Mouse (Mus musculus) embryonic facial prominence, embryonic 10.5 days (tissue): ENCODE measurements around the gene Gpr62. TPM values are rescaled to one million over a fixed set of nuclear protein-coding genes. Genes with fewer than 3 reads are reported as not detected.
"Not testable (repeated sequence)": the region's sequence is repeated elsewhere in the genome, so short reads cannot be mapped to it uniquely, and the experiment has no call there.

ENCODE experiments used
- DNase-seq: peaks from one replicate; pipeline ENCODE4 v3.0.0-alpha.2; 2017; ENCODE audit warnings: low spot score
- H3K27ac ChIP-seq: fragments of 300-500 bp; sonication (generic); replicated peaks from 2 replicates; pipeline ENCODE4 v1.5.1; 2016; ENCODE audit warnings: mild to moderate bottlenecking
- H3K27me3 ChIP-seq: fragments of 300-500 bp; sonication (generic); replicated peaks from 2 replicates; pipeline ENCODE4 v1.6.1; 2016; ENCODE audit warnings: low read depth, mild to moderate bottlenecking; ENCODE audit not compliant: poor library complexity, severe bottlenecking
- H3K36me3 ChIP-seq: fragments of 300-500 bp; sonication (generic); replicated peaks from 2 replicates; pipeline ENCODE4 v1.6.1; 2016; ENCODE audit warnings: mild to moderate bottlenecking, moderate library complexity
- H3K4me1 ChIP-seq: fragments of 300-500 bp; sonication (generic); 2 replicates; pipeline ENCODE4 v1.6.1; 2016
- H3K4me3 ChIP-seq: fragments of 300-500 bp; sonication (generic); 2 replicates; pipeline ENCODE4 v1.5.1; 2016; ENCODE audit warnings: mild to moderate bottlenecking, moderate library complexity
- H3K9me3 ChIP-seq: fragments of 300-500 bp; sonication (generic); 2 replicates; pipeline ENCODE4 v1.6.1; 2016; ENCODE audit warnings: mild to moderate bottlenecking
- WGBS: fragments of 180-500 bp; shearing (Covaris S2); methylation state at CpG from one replicate; pipeline ENCODE4 v1.1.7; 2016; 5-methylcytosine and 5-hydroxymethylcytosine counted together
- polyA plus RNA-seq: library from polyadenylated mRNA; unstranded; fragments of >200 nt; fragmentation: Nextera tagmentation; extraction: Ambion mirVana; gene quantifications from 2 replicates; pipeline ENCODE4 v1.2.1, GENCODE M21; 2016

Gpr62 gene
- polyA plus RNA-seq = 0.16 and 0.55 TPM in 2 replicates

- no peaks in the 10 kb centered on the region for H3K9me3 ChIP-seq
- peaks cover 61% of the 10 kb centered on the region for H3K36me3 ChIP-seq
- no peak for DNase-seq
- H3K27me3 ChIP-seq = peaks cover 33% of the 10 kb centered on the region
- peak within 1 kb of the TSS; percentile 84 for H3K27ac ChIP-seq
- H3K4me1 ChIP-seq = peaks cover 62% of the 10 kb centered on the region
- H3K4me3 ChIP-seq = peak within 1 kb of the TSS; percentile 62
- WGBS = 34% methylated on average over 26 of the region's 26 CpGs
Observed at GRCm38 (mm10) chr9:106465571-106466200, at the start of gene Gpr62. Gene Gpr62, minus strand, starts transcription at chr9:106465938.

- WGBS = 84% methylated on average over 4 of the region's 4 CpGs
- no peaks in the 10 kb centered on the region for H3K9me3 ChIP-seq
- DNase-seq = no peak
- no peak within 1 kb of the TSS for H3K4me3 ChIP-seq
- no peaks in the 10 kb centered on the region for H3K4me1 ChIP-seq
- H3K36me3 ChIP-seq = no peaks in the 10 kb centered on the region
- H3K27ac ChIP-seq = no peak within 1 kb of the TSS
- H3K27me3 ChIP-seq = no peaks in the 10 kb centered on the region
Observed at GRCm38 (mm10) chr9:106514273-106514672, 48.5 kb upstream of the Gpr62 start, which contains the start of gene Iqcf5. Gene Iqcf5, plus strand, starts transcription at chr9:106514573.

GRCm38 (mm10) chr9:106513566-106513965 lies 47.8 kb upstream of the Gpr62 start:
- DNase-seq = no peak
- no peaks in the 10 kb centered on the region for H3K9me3 ChIP-seq
- no peak overlapping the region for H3K27ac ChIP-seq
- no peaks in the 10 kb centered on the region for H3K27me3 ChIP-seq
- H3K36me3 ChIP-seq = no peaks in the 10 kb centered on the region
- WGBS = 78% methylated on average over 6 of the region's 6 CpGs
- no peaks in the 10 kb centered on the region for H3K4me1 ChIP-seq
- no peak overlapping the region for H3K4me3 ChIP-seq

GRCm38 (mm10) chr9:106512729-106513450 lies 47.2 kb upstream of the Gpr62 start:
- Histone ChIP-seq H3K27me3 (no peaks in the 10 kb centered on the region), H3K36me3 (no peaks in the 10 kb centered on the region), H3K9me3 (no peaks in the 10 kb centered on the region), H3K27ac (no peak overlapping the region), H3K4me3 (no peak overlapping the region), H3K4me1 (no peaks in the 10 kb centered on the region)
- WGBS = 76% methylated on average over 13 of the region's 13 CpGs
- no peak for DNase-seq

GRCm38 (mm10) chr9:106509356-106509755 lies 43.6 kb upstream of the Gpr62 start:
- H3K9me3 ChIP-seq = no peaks in the 10 kb centered on the region
- no peak overlapping the region for H3K4me3 ChIP-seq
- WGBS = 95% methylated on average over 10 of the region's 10 CpGs
- no peaks in the 10 kb centered on the region for H3K4me1 ChIP-seq
- DNase-seq = no peak
- H3K27me3 ChIP-seq = no peaks in the 10 kb centered on the region
- no peak overlapping the region for H3K27ac ChIP-seq
- no peaks in the 10 kb centered on the region for H3K36me3 ChIP-seq

DNA sequence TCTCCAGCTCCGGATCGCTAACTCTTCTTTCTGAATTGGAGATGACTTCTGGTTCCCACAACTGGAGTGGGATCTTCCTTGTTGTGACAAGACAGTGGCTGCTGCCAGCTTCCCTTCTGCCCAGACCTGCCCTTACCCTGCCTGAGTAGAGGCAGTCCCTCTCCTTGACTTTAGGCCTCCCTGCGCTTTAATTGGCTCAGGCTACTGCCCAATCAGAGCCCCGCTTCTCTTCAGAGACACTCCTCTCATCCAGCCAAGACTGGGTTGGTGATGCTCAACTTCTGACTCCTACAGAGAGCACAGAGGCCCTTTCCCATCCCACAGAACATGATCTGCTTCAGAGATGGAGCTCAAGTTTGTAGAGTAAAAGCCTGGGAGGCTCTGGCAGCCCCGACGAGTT lies 38.5 kb upstream of the Gpr62 start:
- no peaks in the 10 kb centered on the region for H3K9me3 ChIP-seq
- no peak for DNase-seq
- H3K4me3 ChIP-seq = no peak overlapping the region
- H3K36me3 ChIP-seq = no peaks in the 10 kb centered on the region
- WGBS = 72% methylated on average over 6 of the region's 6 CpGs
- no peaks in the 10 kb centered on the region for H3K27me3 ChIP-seq
- H3K4me1 ChIP-seq = no peaks in the 10 kb centered on the region
- H3K27ac ChIP-seq = no peak overlapping the region

- WGBS = 89% methylated on average over 22 of the region's 22 CpGs
- Histone ChIP-seq H3K27ac (no peak overlapping the region), H3K27me3 (no peaks in the 10 kb centered on the region), H3K36me3 (no peaks in the 10 kb centered on the region), H3K4me3 (no peak overlapping the region), H3K9me3 (no peaks in the 10 kb centered on the region), H3K4me1 (no peaks in the 10 kb centered on the region)
- no peak for DNase-seq
Observed at GRCm38 (mm10) chr9:106501846-106502245, 36.1 kb upstream of the Gpr62 start.

DNA sequence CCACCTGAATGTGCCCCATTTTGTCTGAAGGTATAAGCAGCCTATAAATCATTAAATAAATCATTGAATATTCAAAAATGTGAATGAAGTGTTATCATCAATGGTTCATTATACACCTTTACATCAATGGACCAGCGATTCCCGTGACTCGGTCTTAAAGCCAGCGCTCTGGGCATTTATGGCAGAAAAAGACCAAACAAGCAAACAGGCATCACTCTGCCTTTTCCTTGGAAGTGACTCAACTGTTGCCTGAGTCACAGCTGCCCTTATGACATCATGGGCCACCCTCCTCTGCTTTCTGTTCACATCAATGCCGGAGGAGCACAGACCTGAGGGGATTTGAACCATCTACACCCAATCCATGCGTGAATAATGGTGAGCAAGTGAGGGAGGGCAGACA lies 33.9 kb upstream of the Gpr62 start, which contains the start of gene Iqcf1:
Iqcf1 (plus strand) TSS at position 301 of the 400 bp plus-strand sequence.
- no peak within 1 kb of the TSS for H3K4me3 ChIP-seq
- WGBS = 91% methylated on average over 6 of the region's 6 CpGs

GRCm38 (mm10) chr9:106487602-106488001 lies 21.9 kb upstream of the Gpr62 start:
- not testable (repeated sequence) for DNase-seq, H3K27ac ChIP-seq, H3K27me3 ChIP-seq, H3K4me3 ChIP-seq, H3K4me1 ChIP-seq, H3K9me3 ChIP-seq
- WGBS = 82% methylated on average over 6 of the region's 6 CpGs
- H3K36me3 ChIP-seq = peaks cover 40% of the 10 kb centered on the region

More for the DNA sequence above, 33.9 kb upstream of the Gpr62 start, which contains the start of gene Iqcf1:
- Histone ChIP-seq H3K27ac (no peak within 1 kb of the TSS), H3K36me3 (no peaks in the 10 kb centered on the region), H3K9me3 (no peaks in the 10 kb centered on the region), H3K4me1 (no peaks in the 10 kb centered on the region), H3K27me3 (no peaks in the 10 kb centered on the region)
- DNase-seq = no peak

DNA sequence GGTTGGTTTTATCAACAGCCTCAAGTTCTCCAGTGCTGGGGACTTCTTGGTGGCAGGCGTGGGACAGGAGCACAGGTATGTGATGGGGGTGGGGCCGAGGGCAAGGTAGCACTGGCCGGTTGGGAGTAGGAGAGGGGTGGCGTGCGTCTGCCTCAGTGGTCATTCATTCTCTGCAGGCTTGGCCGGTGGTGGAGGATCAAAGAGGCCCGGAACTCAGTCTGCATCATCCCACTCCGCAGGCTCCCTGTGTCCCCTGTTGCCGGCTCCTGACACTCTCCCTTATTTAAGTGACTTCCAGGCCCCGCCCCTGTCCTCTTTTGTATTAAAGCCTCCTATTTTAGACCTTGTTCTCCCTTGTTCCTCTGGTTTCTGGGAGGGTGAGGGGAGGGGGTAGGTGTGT lies 19.3 kb upstream of the Gpr62 start:
- no peak overlapping the region for H3K4me3 ChIP-seq
- DNase-seq = no peak
- H3K27ac ChIP-seq = no peak overlapping the region
- 92% methylated on average over 10 of the region's 10 CpGs for WGBS
- H3K9me3 ChIP-seq = no peaks in the 10 kb centered on the region
- no peaks in the 10 kb centered on the region for H3K4me1 ChIP-seq
- H3K27me3 ChIP-seq = no peaks in the 10 kb centered on the region
- H3K36me3 ChIP-seq = peaks cover 63% of the 10 kb centered on the region

GRCm38 (mm10) chr9:106483606-106484005 lies 17.9 kb upstream of the Gpr62 start:
- Histone ChIP-seq H3K27ac (no peak overlapping the region), H3K9me3 (no peaks in the 10 kb centered on the region), H3K4me3 (no peak overlapping the region), H3K4me1 (no peaks in the 10 kb centered on the region), H3K27me3 (no peaks in the 10 kb centered on the region), H3K36me3 (peaks cover 73% of the 10 kb centered on the region)
- no peak for DNase-seq
- WGBS = 93% methylated on average over 17 of the region's 17 CpGs

GRCm38 (mm10) chr9:106483136-106483535 lies 17.4 kb upstream of the Gpr62 start:
- WGBS = 94% methylated on average over 10 of the region's 10 CpGs
- Histone ChIP-seq H3K4me3 (no peak overlapping the region), H3K4me1 (peaks cover 3% of the 10 kb centered on the region), H3K36me3 (peaks cover 73% of the 10 kb centered on the region), H3K9me3 (no peaks in the 10 kb centered on the region), H3K27me3 (no peaks in the 10 kb centered on the region), H3K27ac (no peak overlapping the region)
- no peak for DNase-seq

- WGBS = 92% methylated on average over 17 of the region's 17 CpGs
- peaks cover 73% of the 10 kb centered on the region for H3K36me3 ChIP-seq
- DNase-seq = no peak
- H3K4me1 ChIP-seq = peaks cover 8% of the 10 kb centered on the region
- H3K27me3 ChIP-seq = no peaks in the 10 kb centered on the region
- H3K4me3 ChIP-seq = no peak overlapping the region
- H3K9me3 ChIP-seq = no peaks in the 10 kb centered on the region
- no peak overlapping the region for H3K27ac ChIP-seq
Observed at GRCm38 (mm10) chr9:106482578-106483115, 16.9 kb upstream of the Gpr62 start.
